In genomic region chr4:58944206-58944553, GRCm38 (mm10) we compare ENCODE assay signal across 8 mouse cellular contexts. TPM values are rescaled to one million over a fixed set of nuclear protein-coding genes. Genes with fewer than 3 reads are reported as not detected.
DNase-seq lines count a peak whose midpoint lies in the region; ATAC-seq lines count a peak whose summit lies in the region.

No protein-coding gene starts in this region.

- H3K9ac ChIP-seq in neural tube, embryonic 11.5 days (ENCODE audit: low read length): no peak overlapping the region; the same call in 1 of the 2 replicates
- peak overlapping the region; percentile 74 for H3K9ac ChIP-seq in limb, embryonic 13.5 days
- peak overlapping the region; percentile 44; the same call in 1 of the 2 replicates for H3K9ac ChIP-seq in stomach, embryonic 15.5 days

- 17% methylated on average over 6 of the region's 6 CpGs for WGBS in neural tube, embryonic 11.5 days
- 12% methylated on average over 6 of the region's 6 CpGs for WGBS in limb, embryonic 13.5 days
- 15% methylated on average over 6 of the region's 6 CpGs for WGBS in stomach, embryonic 15.5 days

- H3K27me3 ChIP-seq in neural tube, embryonic 11.5 days (ENCODE audit: control insufficient read depth, insufficient read depth, low read length): 0 out of 2 replicates have a peak, but pooled peaks cover 4% of the 10 kb centered on the region
- no peaks in the 10 kb centered on the region for H3K27me3 ChIP-seq in limb, embryonic 13.5 days
- no peaks in the 10 kb centered on the region for H3K27me3 ChIP-seq in stomach, embryonic 15.5 days (replicated peaks)

- H3K36me3 ChIP-seq in neural tube, embryonic 11.5 days (ENCODE audit: control insufficient read depth, insufficient read depth, low read length): no peaks in the 10 kb centered on the region; the same call in 1 of the 2 replicates
- no peaks in the 10 kb centered on the region for H3K36me3 ChIP-seq in limb, embryonic 13.5 days
- H3K36me3 ChIP-seq in stomach, embryonic 15.5 days: no peaks in the 10 kb centered on the region

- H3K9me3 ChIP-seq in neural tube, embryonic 11.5 days (ENCODE audit: control insufficient read depth, low read length): no peaks in the 10 kb centered on the region
- H3K9me3 ChIP-seq in limb, embryonic 13.5 days: no peaks in the 10 kb centered on the region
- no peaks in the 10 kb centered on the region for H3K9me3 ChIP-seq in stomach, embryonic 15.5 days

- 0 out of 2 replicates have a peak, but pooled peaks cover 5% of the 10 kb centered on the region for H3K4me1 ChIP-seq in neural tube, embryonic 11.5 days (ENCODE audit: control insufficient read depth, insufficient read depth, low read length)
- H3K4me1 ChIP-seq in limb, embryonic 13.5 days: peaks cover 15% of the 10 kb centered on the region; the same call in 1 of the 2 replicates
- H3K4me1 ChIP-seq in stomach, embryonic 15.5 days: peaks cover 4% of the 10 kb centered on the region; the same call in 1 of the 2 replicates

- DNase-seq in cerebellum, postnatal 25 days: no peak
- no peak for DNase-seq in neural tube, embryonic 11.5 days (ENCODE audit: low spot score)
- DNase-seq in neural tube, embryonic 10.5 days (ENCODE audit: extremely low spot score, low spot score): no peak
- no peak for DNase-seq in adrenal gland, postnatal 10 days
- DNase-seq in spleen, postnatal 10 days (ENCODE audit: low spot score in 2 of 2): no peak

- H3K4me3 ChIP-seq in neural tube, embryonic 11.5 days (ENCODE audit: low read depth, low read length): peak overlapping the region; percentile 74
- peak overlapping the region; percentile 77 for H3K4me3 ChIP-seq in limb, embryonic 13.5 days
- peak overlapping the region; percentile 70 for H3K4me3 ChIP-seq in stomach, embryonic 15.5 days (replicated peaks)

- ATAC-seq in cerebellum, adult (ENCODE audit: insufficient number of reproducible peaks, low FRiP score, low TSS enrichment): 0 out of 2 replicates have a peak, but pooled peaks have one; percentile 41
- ATAC-seq in neural tube, embryonic 11.5 days (ENCODE audit: insufficient read depth, low FRiP score, low TSS enrichment): peak; percentile 21; the same call in 1 of the 2 replicates
- ATAC-seq in limb, embryonic 13.5 days (ENCODE audit: low FRiP score, low read depth): no peak
- ATAC-seq in stomach, embryonic 15.5 days (ENCODE audit: insufficient read depth, low FRiP score, low read depth): no peak

- no peak overlapping the region for H3K27ac ChIP-seq in neural tube, embryonic 11.5 days (ENCODE audit: low read depth, low read length)
- no peak overlapping the region for H3K27ac ChIP-seq in limb, embryonic 13.5 days
- H3K27ac ChIP-seq in stomach, embryonic 15.5 days: no peak overlapping the region

- H3K4me2 ChIP-seq in neural tube, embryonic 11.5 days (ENCODE audit: low read depth): peak overlapping the region; percentile 83
- H3K4me2 ChIP-seq in limb, embryonic 13.5 days (replicated peaks): peak overlapping the region; percentile 91
- peak overlapping the region; percentile 82 for H3K4me2 ChIP-seq in stomach, embryonic 15.5 days

RNA-seq across cellular contexts. Expression of gene Zkscan16, which starts 0.8 kb away (rescaled TPM):
- 1.3 and 1.5 TPM in 2 replicates for polyA plus RNA-seq in neural tube, embryonic 11.5 days (2014; fragmentation: Nextera tagmentation; extraction: Ambion mirVana)
- polyA plus RNA-seq in limb, embryonic 13.5 days (2015; fragmentation: Nextera tagmentation; extraction: Ambion mirVana): 1.1 and 1.2 TPM in 2 replicates
- 0.49 and 0.62 TPM in 2 replicates for polyA plus RNA-seq in stomach, embryonic 15.5 days (2015; fragmentation: Nextera tagmentation; extraction: Ambion mirVana)
- total RNA-seq in adrenal gland, postnatal 10 days (2021): 1 to 10 TPM; 2.1 to 2.9 TPM

RNA-seq across cellular contexts. Expression of gene Ecpas, which starts 31.6 kb away (rescaled TPM):
- polyA plus RNA-seq in neural tube, embryonic 11.5 days (2014; fragmentation: Nextera tagmentation; extraction: Ambion mirVana): 36.9 and 47.7 TPM in 2 replicates
- 31.6 and 33.9 TPM in 2 replicates for polyA plus RNA-seq in limb, embryonic 13.5 days (2015; fragmentation: Nextera tagmentation; extraction: Ambion mirVana)
- polyA plus RNA-seq in stomach, embryonic 15.5 days (2015; fragmentation: Nextera tagmentation; extraction: Ambion mirVana): 29.1 and 31.8 TPM in 2 replicates
- 100 to 1,000 TPM; 125 to 144 TPM for total RNA-seq in adrenal gland, postnatal 10 days (2021)

RNA-seq across cellular contexts. Expression of gene Ptgr1, which starts 42.7 kb away (rescaled TPM):
- 14.7 and 16.1 TPM in 2 replicates for polyA plus RNA-seq in neural tube, embryonic 11.5 days (2014; fragmentation: Nextera tagmentation; extraction: Ambion mirVana)
- polyA plus RNA-seq in limb, embryonic 13.5 days (2015; fragmentation: Nextera tagmentation; extraction: Ambion mirVana): 23.8 and 25.5 TPM in 2 replicates
- polyA plus RNA-seq in stomach, embryonic 15.5 days (2015; fragmentation: Nextera tagmentation; extraction: Ambion mirVana): 64.5 and 66.3 TPM in 2 replicates
- total RNA-seq in adrenal gland, postnatal 10 days (2021): 10 to 100 TPM; 15.9 to 16.9 TPM

RNA-seq across cellular contexts. Expression of gene Dnajc25, which starts 50.7 kb away (rescaled TPM):
- 7.8 and 7.9 TPM in 2 replicates for polyA plus RNA-seq in neural tube, embryonic 11.5 days (2014; fragmentation: Nextera tagmentation; extraction: Ambion mirVana)
- 15.7 and 16.6 TPM in 2 replicates for polyA plus RNA-seq in limb, embryonic 13.5 days (2015; fragmentation: Nextera tagmentation; extraction: Ambion mirVana)
- polyA plus RNA-seq in stomach, embryonic 15.5 days (2015; fragmentation: Nextera tagmentation; extraction: Ambion mirVana): 11.4 and 13.0 TPM in 2 replicates
- 10 to 100 TPM; 19.1 to 19.4 TPM for total RNA-seq in adrenal gland, postnatal 10 days (2021)

RNA-seq across cellular contexts. Expression of gene Gm20503, which starts 58.8 kb away (rescaled TPM):
- 8.3 and 10.6 TPM in 2 replicates for polyA plus RNA-seq in neural tube, embryonic 11.5 days (2014; fragmentation: Nextera tagmentation; extraction: Ambion mirVana)
- 19.3 and 20.3 TPM in 2 replicates for polyA plus RNA-seq in limb, embryonic 13.5 days (2015; fragmentation: Nextera tagmentation; extraction: Ambion mirVana)
- 15.2 and 21.9 TPM in 2 replicates for polyA plus RNA-seq in stomach, embryonic 15.5 days (2015; fragmentation: Nextera tagmentation; extraction: Ambion mirVana)
- 1 to 10 TPM; 5.9 to 9.1 TPM for total RNA-seq in adrenal gland, postnatal 10 days (2021)

Comparison
In these comparisons a context has a peak if more than half of its experiments do, and no peak if none do; other contexts are left out.
1. ATAC-seq: peak in cerebellum, adult (single experiment) and neural tube, embryonic 11.5 days (single experiment); none in limb, embryonic 13.5 days (single experiment) and stomach, embryonic 15.5 days (single experiment).
2. Peak in every context shown above with its lines, with median percentiles within 50 percentile points of each other: H3K4me2 ChIP-seq and H3K4me3 ChIP-seq.